Mouse (Mus musculus) olfactory bulb, adult 2 months (tissue): ENCODE measurements around the gene Tmem108.

Experiments
- CTCF ChIP-seq: fragments of 200-500 bp; IDR thresholded peaks from 2 replicates; pipeline ENCODE4 v1.5.1; 2012; ENCODE audit warnings: low read depth, mild to moderate bottlenecking, low read length, moderate library complexity; ENCODE audit not compliant: insufficient read depth
- POLR2A ChIP-seq: fragments of 200-500 bp; IDR thresholded peaks from 2 replicates; pipeline ENCODE4 v1.6.1; 2012; ENCODE audit warnings: mild to moderate bottlenecking, low read depth, low read length, moderate library complexity; ENCODE audit not compliant: insufficient read depth

GRCm38 (mm10) chr9:103459307-103459706 lies 302.3 kb downstream of the Tmem108 start:
- TF ChIP-seq CTCF (no peak), POLR2A (no peak)
